Mouse (Mus musculus) left cerebral cortex, postnatal 10 days (tissue): ENCODE measurements around the gene Snx14. TPM values are rescaled to one million over a fixed set of nuclear protein-coding genes. Genes with fewer than 3 reads are reported as not detected.
A peak's percentile ranks its signal among the peaks of the same experiment; 100 is the strongest.
"Not testable (repeated sequence)": the region's sequence is repeated elsewhere in the genome, so short reads cannot be mapped to it uniquely, and the experiment has no call there.

Experiments
- DNase-seq, 2 experiments: peaks; one replicate each; pipeline ENCODE4 v3.0.0; 2021 to 2022; ENCODE audit warnings: low spot score in 2 of 2, mixed read lengths in 1 of 2; ENCODE audit errors: extremely low spot score in 1 of 2
- intact Hi-C: fragments of 180-260 bp; cut with DNase I; formaldehyde crosslinking; loops from one replicate; pipeline ENCODE4 v1.15.1; 2025
- total RNA-seq, 2 experiments: library from RNA; stranded (reverse); gene quantifications; 2 replicates each; pipeline ENCODE4 v1.2.3; 2021

Gene Snx14
- 10 to 100 TPM; 49.6 to 51.4 TPM for total RNA-seq

- intact Hi-C loops: no loop called here
- DNase-seq: peak; percentile 94 to 97
Measured at GRCm38 (mm10) chr9:88438555-88439237, at the start of gene Snx14. Gene Snx14 (minus strand): TSS chr9:88438958.

- intact Hi-C loops: no loop called here
- DNase-seq: no peak
Measured at GRCm38 (mm10) chr9:88484531-88484930, 45.8 kb upstream of the Snx14 start.

- DNase-seq: peak; percentile 64 to 95
- intact Hi-C loops: loop anchor here (2.0 kb wide), 1 partner anchor 40 kb away; no protein-coding TSS in a partner anchor
Measured at GRCm38 (mm10) chr9:88482829-88483396, 44.2 kb upstream of the Snx14 start.

GRCm38 (mm10) chr9:88482230-88482828 lies 43.6 kb upstream of the Snx14 start, which contains the start of gene Syncrip:
Gene Syncrip (minus strand): TSS chr9:88482574.
- intact Hi-C loops: loop anchor here (2.0 kb wide), 1 partner anchor 40 kb away; no protein-coding TSS in a partner anchor
- DNase-seq: peak; percentile 86 to 95

- DNase-seq: peak; percentile 27 to 70
- intact Hi-C loops: loop anchor here (2.0 kb wide), 2 partner anchors 41 to 63 kb away; no protein-coding TSS in a partner anchor
Measured at GRCm38 (mm10) chr9:88481791-88482160, 43.0 kb upstream of the Snx14 start.

- intact Hi-C loops: loop anchor here (2.0 kb wide), 1 partner anchor 64 kb away; no protein-coding TSS in a partner anchor
- peak; percentile 22 to 69 for DNase-seq
Measured at GRCm38 (mm10) chr9:88481061-88481790, 42.5 kb upstream of the Snx14 start.

- intact Hi-C loops: loop anchor here (2.0 kb wide), 1 partner anchor 65 kb away; no protein-coding TSS in a partner anchor
- no peak for DNase-seq
Measured at GRCm38 (mm10) chr9:88480120-88480519, 41.4 kb upstream of the Snx14 start.

GRCm38 (mm10) chr9:88476138-88476537 lies 37.4 kb upstream of the Snx14 start:
- no peak for DNase-seq
- intact Hi-C loops: loop anchor here (10.0 kb wide), 1 partner anchor 91 kb away; no protein-coding TSS in a partner anchor

- DNase-seq, intact Hi-C loops: not testable (repeated sequence)
Measured at GRCm38 (mm10) chr9:88461017-88461416, 22.3 kb upstream of the Snx14 start.

GRCm38 (mm10) chr9:88439991-88440390 lies 1.2 kb upstream of the Snx14 start:
- intact Hi-C loops: no loop called here
- no peak for DNase-seq

GRCm38 (mm10) chr9:88439238-88439600 lies 461 bp upstream of the Snx14 start:
- intact Hi-C loops: no loop called here
- no peak for DNase-seq

GRCm38 (mm10) chr9:88438237-88438554 lies 562 bp downstream of the Snx14 start:
- peak in 1 of 2 experiments; percentile 9 for DNase-seq
- intact Hi-C loops: no loop called here

GRCm38 (mm10) chr9:88437342-88438236 lies 1.2 kb downstream of the Snx14 start:
- intact Hi-C loops: no loop called here
- DNase-seq: no peak

- intact Hi-C loops: no loop called here
- DNase-seq: no peak
Measured at GRCm38 (mm10) chr9:88424356-88424755, 14.4 kb downstream of the Snx14 start.

- no peak for DNase-seq
- intact Hi-C loops: no loop called here
Measured at GRCm38 (mm10) chr9:88422428-88422827, 16.3 kb downstream of the Snx14 start.

- intact Hi-C loops: no loop called here
- no peak for DNase-seq
Measured at GRCm38 (mm10) chr9:88416752-88417151, 22.0 kb downstream of the Snx14 start.

- intact Hi-C loops: no loop called here
- DNase-seq: no peak
Measured at GRCm38 (mm10) chr9:88409978-88410377, 28.8 kb downstream of the Snx14 start.

- intact Hi-C loops: no loop called here
- DNase-seq: no peak
Measured at GRCm38 (mm10) chr9:88404515-88404914, 34.2 kb downstream of the Snx14 start.
